Mouse (Mus musculus) megakaryocyte-erythroid progenitor cell, adult 5-6 weeks (primary cell): ENCODE measurements around the gene Kctd19. TPM values are rescaled to one million over a fixed set of nuclear protein-coding genes. Genes with fewer than 3 reads are reported as not detected.
A peak's percentile ranks its signal among the peaks of the same experiment; 100 is the strongest.

Experiments
- ATAC-seq: replicated peaks from 2 replicates; pipeline ENCODE4 v1.8.0; 2016; ENCODE audit warnings: mild to moderate bottlenecking, inconsistent platforms; ENCODE audit not compliant: severe bottlenecking, poor library complexity, low FRiP score, low TSS enrichment
- total RNA-seq, 2 experiments: library from RNA; stranded (forward) in 1 of 2; stranded (reverse) in 1 of 2; fragments of 200-1000, 215-1000 nt in 1 of 2; fragments of >200 nt in 1 of 2; fragmentation: Nextera tagmentation in 1 of 2; gene quantifications; 2 replicates each; pipeline ENCODE4 v1.2.3; 2014 to 2017

The Kctd19 gene
- total RNA-seq, 2 experiments from 2014 or later, result not detected

DNA sequence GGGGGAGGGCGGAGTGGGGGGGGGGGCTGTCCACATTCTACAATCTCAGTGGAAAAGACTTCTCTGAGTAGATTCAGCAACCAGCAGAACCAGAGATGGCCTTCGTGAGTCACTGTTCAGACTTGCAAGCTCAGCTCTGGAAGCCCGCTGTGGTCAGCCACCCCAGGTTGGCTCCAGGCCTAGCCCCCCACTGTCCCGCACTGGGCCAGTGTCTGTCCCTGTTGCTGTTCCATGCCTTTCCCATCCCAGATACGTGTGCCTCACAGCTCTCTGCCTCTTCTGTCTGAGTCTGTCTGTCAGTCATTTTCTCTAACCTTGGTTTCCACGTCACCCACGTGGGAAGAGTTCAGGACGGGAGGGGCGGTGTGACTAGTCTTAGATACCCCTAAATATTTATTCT lies 40.8 kb downstream of the Kctd19 start:
- ATAC-seq, result no peak

- peak; percentile 52; the same call in 1 of the 2 replicates for ATAC-seq
Measured at GRCm38 (mm10) chr8:105367107-105367506, 46.2 kb downstream of the Kctd19 start.

DNA sequence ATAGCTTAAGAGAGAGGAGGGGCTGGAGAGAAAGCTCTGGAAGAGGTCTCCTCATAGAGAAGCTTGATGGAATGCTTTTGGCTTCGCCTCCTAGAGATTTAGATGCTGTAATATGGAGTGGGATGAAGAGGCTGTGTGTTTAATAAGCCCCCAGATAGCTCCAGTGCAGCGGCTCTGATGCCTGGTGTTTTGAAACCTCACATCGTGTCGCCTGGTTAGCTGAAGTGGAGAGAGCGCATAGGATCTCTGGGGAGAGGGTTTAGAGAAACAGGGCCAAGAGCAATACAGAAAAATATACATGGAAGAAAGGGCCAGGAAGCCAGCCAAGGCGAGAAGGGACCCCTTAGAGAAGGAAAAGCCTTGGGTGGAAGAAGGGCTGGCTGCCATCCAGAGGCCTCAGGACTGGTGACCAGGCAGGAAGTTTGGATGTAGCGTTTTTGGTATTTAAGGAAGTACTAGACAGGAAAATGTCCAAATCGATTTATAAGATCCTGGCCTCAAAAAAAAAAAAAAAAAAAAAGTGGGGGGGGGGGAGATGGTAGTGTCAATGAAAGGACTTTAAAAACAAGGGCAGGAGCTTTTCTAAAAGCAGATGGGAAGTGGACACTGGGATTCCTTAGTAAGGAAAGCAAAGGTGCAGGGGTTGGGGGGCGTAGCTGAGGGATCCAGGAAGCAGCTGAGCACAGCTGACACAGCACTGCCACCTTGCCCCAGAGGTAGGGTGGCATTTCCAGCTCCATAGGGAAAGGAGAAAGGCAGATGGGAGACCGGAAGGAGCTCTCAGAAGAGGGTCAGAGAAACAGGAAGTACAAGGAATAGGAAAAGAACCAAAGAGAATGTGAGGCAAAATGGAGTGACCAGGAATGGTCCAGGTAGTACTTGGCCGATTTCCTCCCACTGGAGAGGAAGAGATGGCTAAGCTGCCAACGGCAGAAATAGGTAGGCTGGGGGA lies 51.3 kb downstream of the Kctd19 start:
- no peak for ATAC-seq

DNA sequence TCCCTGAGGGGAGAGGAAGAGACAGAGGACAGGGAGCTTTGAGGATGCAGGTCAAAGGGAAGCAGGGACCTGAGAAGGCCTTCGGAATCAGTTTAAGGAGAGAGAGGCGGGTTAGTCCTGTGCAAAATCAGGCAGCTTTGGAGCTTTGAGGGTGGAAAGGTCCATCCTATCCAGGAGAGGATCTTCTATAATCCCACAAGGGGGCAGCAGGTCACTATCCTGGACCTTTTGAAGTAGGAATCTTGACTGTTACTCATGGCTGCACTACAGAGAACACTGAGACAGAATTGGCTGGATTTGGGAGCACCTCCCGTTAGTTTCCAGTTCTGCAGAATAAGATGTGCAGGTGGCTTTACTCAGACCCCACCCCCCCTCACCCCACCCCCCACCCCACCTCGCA lies 53.7 kb downstream of the Kctd19 start:
- ATAC-seq, result no peak

DNA sequence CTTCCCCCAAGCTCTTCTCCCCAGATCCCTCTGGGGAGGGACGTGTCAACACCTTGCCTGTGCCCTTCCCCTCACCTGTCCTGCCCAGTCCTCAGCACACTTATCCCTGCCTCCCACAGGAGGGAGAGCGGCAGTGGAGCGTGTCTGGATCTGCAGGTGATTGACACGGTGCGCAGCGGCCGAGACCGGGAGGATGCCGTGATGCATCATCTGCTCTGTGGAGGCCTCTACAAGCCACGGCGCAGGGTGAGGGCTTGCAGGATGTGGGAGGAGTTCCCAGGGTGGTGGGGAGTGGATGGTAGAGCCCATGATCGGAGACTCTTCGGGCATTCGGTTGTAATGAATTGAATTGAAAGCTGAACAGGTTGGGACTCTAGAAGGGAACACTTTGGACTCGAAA lies 54.1 kb downstream of the Kctd19 start:
- no peak for ATAC-seq

DNA sequence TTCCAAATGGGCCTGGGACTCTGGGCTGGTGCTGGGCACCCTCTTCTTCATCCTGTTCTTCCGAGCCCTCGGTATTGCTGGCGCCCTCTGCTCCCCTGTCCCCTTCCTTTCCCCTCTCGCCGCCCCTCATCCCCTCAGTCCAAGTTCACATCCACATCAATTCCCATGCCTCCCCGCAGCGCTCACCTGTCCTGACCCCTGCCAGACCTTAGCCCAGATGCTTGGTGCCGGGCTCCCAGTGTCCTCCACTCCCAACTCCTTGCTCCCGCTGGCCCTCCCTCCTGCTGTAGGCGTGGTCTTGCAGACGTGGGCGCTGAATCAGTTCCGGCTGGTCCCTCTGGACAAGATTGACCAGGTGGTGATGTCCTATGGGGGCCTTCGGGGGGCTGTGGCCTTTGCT lies 56.6 kb downstream of the Kctd19 start:
- ATAC-seq, result no peak

GRCm38 (mm10) chr8:105355179-105356024 lies 57.9 kb downstream of the Kctd19 start:
- ATAC-seq, result no peak

DNA sequence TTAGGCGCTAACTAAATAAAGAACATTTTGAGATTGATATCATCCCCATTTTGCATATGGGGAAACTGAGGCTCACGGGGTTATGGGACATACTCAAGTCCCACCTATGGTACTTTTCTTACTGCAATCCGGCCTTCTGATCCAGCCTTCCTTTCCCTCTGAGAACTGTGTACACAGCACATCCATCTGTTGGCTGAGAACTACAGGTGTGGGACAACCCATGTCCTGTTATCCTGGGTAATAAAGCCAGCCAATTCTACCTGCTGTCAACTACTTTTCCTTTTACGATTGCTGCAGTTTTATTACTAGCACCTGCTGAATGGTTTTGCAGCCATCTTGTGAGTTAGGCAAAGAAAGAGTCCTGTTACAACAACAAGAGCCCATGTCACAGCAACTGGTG lies 58.8 kb downstream of the Kctd19 start:
- ATAC-seq, result no peak

- no peak for ATAC-seq
Measured at GRCm38 (mm10) chr8:105353583-105354135, 59.6 kb downstream of the Kctd19 start.

GRCm38 (mm10) chr8:105350186-105350585 lies 63.1 kb downstream of the Kctd19 start:
- no peak for ATAC-seq

- ATAC-seq, result no peak
Measured at GRCm38 (mm10) chr8:105349096-105349771, 64.1 kb downstream of the Kctd19 start.

- no peak for ATAC-seq
Measured at GRCm38 (mm10) chr8:105348450-105349095, 64.7 kb downstream of the Kctd19 start, which contains the start of gene Slc9a5. TSS of gene Slc9a5 (plus strand) at chr8:105348843.

GRCm38 (mm10) chr8:105347428-105348221 lies 65.7 kb downstream of the Kctd19 start, which contains the start of gene Fhod1:
TSS of gene Fhod1 (minus strand) at chr8:105347953.
- ATAC-seq, result peak; percentile 94

DNA sequence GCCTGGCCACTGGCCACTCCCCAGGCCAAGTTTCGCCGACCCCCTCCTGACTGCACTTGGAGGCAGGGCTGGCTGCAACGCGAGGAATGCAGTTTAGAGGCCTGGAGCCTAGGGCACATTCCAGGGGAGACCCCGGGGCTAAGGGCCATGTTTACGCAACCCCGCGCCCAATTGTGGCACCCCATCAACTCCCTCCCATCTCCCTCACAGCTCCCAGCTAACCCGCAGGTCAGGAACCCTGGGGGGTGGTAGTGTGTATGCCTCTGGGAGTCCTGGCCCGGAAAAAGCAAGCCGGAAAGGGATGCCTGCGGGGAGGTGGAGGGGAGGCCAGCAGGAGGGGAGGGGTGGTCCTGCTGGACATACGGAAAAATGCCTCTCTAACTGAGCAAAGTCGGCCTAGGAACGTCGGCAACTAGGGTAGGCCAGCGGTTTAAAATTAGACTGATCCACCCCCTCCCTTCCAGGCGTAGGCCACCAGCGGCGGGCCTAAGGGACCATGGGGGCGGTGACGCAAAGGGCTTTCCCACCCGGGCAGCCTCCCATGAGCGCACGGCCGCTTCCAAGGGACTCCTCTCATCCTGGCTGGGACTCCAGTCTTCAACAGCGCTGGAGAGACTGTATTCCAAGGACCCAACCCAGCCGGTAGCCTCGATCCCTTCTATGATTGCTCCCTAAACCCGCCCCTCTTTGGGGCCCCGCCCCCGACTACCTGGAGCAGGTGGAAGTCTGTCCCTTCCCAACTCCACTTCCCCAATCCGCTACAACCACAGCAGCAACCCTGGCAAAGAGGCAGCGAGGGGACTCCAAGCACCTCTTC lies 66.5 kb downstream of the Kctd19 start:
- ATAC-seq, result no peak

DNA sequence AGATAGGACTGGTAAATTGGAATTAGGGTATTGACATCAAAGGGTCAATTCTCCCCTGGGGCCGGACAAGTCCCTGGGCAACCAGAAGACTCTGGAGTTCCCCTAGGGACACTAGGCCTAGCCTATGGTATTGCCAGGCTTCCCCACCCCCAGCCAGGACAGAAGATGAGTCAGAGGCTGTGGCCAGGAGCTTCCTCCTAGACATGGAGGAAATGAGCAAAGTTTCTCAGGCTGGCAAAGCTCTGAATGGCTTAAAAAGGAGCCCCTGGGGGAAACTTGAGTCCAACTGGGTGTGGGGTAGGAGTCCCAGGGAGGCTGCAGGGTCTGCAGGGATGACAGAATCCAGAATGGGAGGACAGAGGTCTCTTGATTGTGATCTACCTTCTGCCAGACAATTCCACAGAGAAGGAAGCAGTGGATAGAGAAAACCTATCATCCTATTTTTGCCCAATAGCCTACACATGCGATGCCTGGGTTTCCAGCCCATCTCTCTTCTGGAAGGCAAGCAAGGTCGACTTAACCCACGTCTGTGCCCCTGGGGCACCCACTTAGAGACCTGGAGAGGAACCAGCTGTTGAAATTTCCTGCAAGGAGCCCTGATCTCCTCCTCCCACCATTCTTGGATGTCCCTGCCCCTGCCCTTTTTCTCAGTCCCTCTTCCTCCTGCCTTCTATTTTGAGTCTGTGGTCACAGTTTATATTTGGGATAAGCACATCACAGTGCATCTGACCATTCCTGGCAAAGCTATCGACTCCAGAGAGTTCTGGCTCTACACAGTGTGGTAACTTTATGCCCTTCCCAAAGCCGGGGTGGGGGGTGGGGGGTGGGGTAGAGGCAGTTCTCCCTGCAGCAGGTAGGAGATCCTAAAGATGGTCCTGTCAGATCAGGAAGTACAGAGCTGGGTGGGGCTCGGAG lies 68.0 kb downstream of the Kctd19 start:
- no peak for ATAC-seq

GRCm38 (mm10) chr8:105343791-105344574 lies 69.3 kb downstream of the Kctd19 start:
- no peak for ATAC-seq
